Mouse (Mus musculus) midbrain, embryonic 13.5 days (tissue): Measurements from ENCODE around the gene Dhx32. TPM values are rescaled to one million over a fixed set of nuclear protein-coding genes. Genes with fewer than 3 reads are reported as not detected.

Experiments
- ATAC-seq: fragments of 200-750 bp; cut with Nextera tagmentation; 2 replicates; pipeline ENCODE4 v1.8.0; 2017; ENCODE audit warnings: mild to moderate bottlenecking, moderate TSS enrichment, moderate library complexity
- H3K27ac ChIP-seq: fragments of 300-500 bp; sonication (generic); 2 replicates; pipeline ENCODE4 v1.5.1; 2015; ENCODE audit warnings: inconsistent platforms, mild to moderate bottlenecking, moderate library complexity
- H3K27me3 ChIP-seq: fragments of 300-500 bp; sonication (generic); 2 replicates; pipeline ENCODE4 v1.6.1; 2015; ENCODE audit warnings: mild to moderate bottlenecking, inconsistent platforms
- H3K36me3 ChIP-seq: fragments of 300-500 bp; sonication (generic); 2 replicates; pipeline ENCODE4 v1.6.1; 2015; ENCODE audit warnings: mild to moderate bottlenecking, inconsistent platforms
- H3K4me1 ChIP-seq: fragments of 300-500 bp; sonication (generic); replicated peaks from 2 replicates; pipeline ENCODE4 v1.6.1; 2015; ENCODE audit warnings: inconsistent platforms
- H3K4me2 ChIP-seq: fragments of 300-500 bp; sonication (generic); replicated peaks from 2 replicates; pipeline ENCODE4 v1.6.1; 2015; ENCODE audit warnings: moderate library complexity, mild to moderate bottlenecking, inconsistent platforms
- H3K4me3 ChIP-seq: fragments of 300-500 bp; sonication (generic); replicated peaks from 2 replicates; pipeline ENCODE4 v1.5.1; 2015; ENCODE audit warnings: mild to moderate bottlenecking, inconsistent platforms
- H3K9ac ChIP-seq: fragments of 300-500 bp; sonication (generic); replicated peaks from 2 replicates; pipeline ENCODE4 v1.6.1; 2015; ENCODE audit warnings: mild to moderate bottlenecking, inconsistent platforms
- H3K9me3 ChIP-seq: fragments of 300-500 bp; sonication (generic); 2 replicates; pipeline ENCODE4 v1.6.1; 2016; ENCODE audit warnings: mild to moderate bottlenecking, inconsistent platforms
- WGBS: fragments of 180-500 bp; shearing (Covaris S2); methylation state at CpG from one replicate; pipeline ENCODE4 v1.1.7; 2015; 5-methylcytosine and 5-hydroxymethylcytosine counted together
- polyA plus RNA-seq: library from polyadenylated mRNA; unstranded; fragments of >200 nt; fragmentation: Nextera tagmentation; extraction: Ambion mirVana; gene quantifications from 2 replicates; pipeline ENCODE4 v1.2.1, GENCODE M21; 2015

Gene Dhx32
- polyA plus RNA-seq: 45.8 and 46.9 TPM in 2 replicates

GRCm38 (mm10) chr7:133782717-133783435 lies at the start of gene Dhx32:
Gene Dhx32 (minus strand): TSS chr7:133782726.
- no peak within 1 kb of the TSS for H3K4me2 ChIP-seq
- WGBS: 21% methylated on average over 18 of the region's 18 CpGs

GRCm38 (mm10) chr7:133829579-133829978 lies 47.1 kb upstream of the Dhx32 start:
- ATAC-seq: no peak
- 80% methylated on average over 7 of the region's 7 CpGs for WGBS

More at GRCm38 (mm10) chr7:133782717-133783435, at the start of gene Dhx32:
- Histone ChIP-seq H3K27me3 (no peaks in the 10 kb centered on the region), H3K27ac (no peak within 1 kb of the TSS), H3K4me3 (no peak within 1 kb of the TSS), H3K4me1 (0 out of 2 replicates have a peak, but pooled peaks cover 6% of the 10 kb centered on the region), H3K9ac (no peak within 1 kb of the TSS; the same call in 1 of the 2 replicates), H3K36me3 (no peaks in the 10 kb centered on the region), H3K9me3 (no peaks in the 10 kb centered on the region)
- ATAC-seq: peak; percentile 62; the same call in 1 of the 2 replicates

GRCm38 (mm10) chr7:133828514-133828913 lies 46.0 kb upstream of the Dhx32 start:
- no peak overlapping the region for H3K4me3 ChIP-seq
- no peaks in the 10 kb centered on the region for H3K36me3 ChIP-seq
- no peaks in the 10 kb centered on the region for H3K4me1 ChIP-seq
- no peak overlapping the region for H3K9ac ChIP-seq
- H3K9me3 ChIP-seq: 0 out of 2 replicates have a peak, but pooled peaks cover 4% of the 10 kb centered on the region
- H3K4me2 ChIP-seq: no peak overlapping the region
- WGBS: 33% methylated on average over 4 of the region's 4 CpGs
- H3K27ac ChIP-seq: no peak overlapping the region
- no peaks in the 10 kb centered on the region for H3K27me3 ChIP-seq
- ATAC-seq: no peak

More at GRCm38 (mm10) chr7:133829579-133829978, 47.1 kb upstream of the Dhx32 start:
- Histone ChIP-seq H3K4me3 (no peak overlapping the region), H3K9me3 (no peaks in the 10 kb centered on the region), H3K4me2 (no peak overlapping the region), H3K4me1 (no peaks in the 10 kb centered on the region), H3K27me3 (no peaks in the 10 kb centered on the region), H3K27ac (no peak overlapping the region), H3K36me3 (no peaks in the 10 kb centered on the region), H3K9ac (no peak overlapping the region)

- no peak overlapping the region for H3K9ac ChIP-seq
- ATAC-seq: no peak
- no peak overlapping the region for H3K4me2 ChIP-seq
Observed at GRCm38 (mm10) chr7:133824579-133824978, 42.1 kb upstream of the Dhx32 start.

GRCm38 (mm10) chr7:133823751-133824150 lies 41.2 kb upstream of the Dhx32 start:
- H3K27ac ChIP-seq: no peak overlapping the region
- H3K9ac ChIP-seq: no peak overlapping the region
- WGBS: 88% methylated on average over 6 of the region's 6 CpGs
- H3K4me2 ChIP-seq: no peak overlapping the region
- no peaks in the 10 kb centered on the region for H3K4me1 ChIP-seq
- no peak overlapping the region for H3K4me3 ChIP-seq
- H3K27me3 ChIP-seq: no peaks in the 10 kb centered on the region
- H3K36me3 ChIP-seq: no peaks in the 10 kb centered on the region
- no peak for ATAC-seq
- H3K9me3 ChIP-seq: 0 out of 2 replicates have a peak, but pooled peaks cover 4% of the 10 kb centered on the region

More at GRCm38 (mm10) chr7:133824579-133824978, 42.1 kb upstream of the Dhx32 start:
- Histone ChIP-seq H3K27ac (no peak overlapping the region), H3K27me3 (no peaks in the 10 kb centered on the region), H3K4me3 (no peak overlapping the region), H3K36me3 (no peaks in the 10 kb centered on the region), H3K4me1 (no peaks in the 10 kb centered on the region), H3K9me3 (0 out of 2 replicates have a peak, but pooled peaks cover 4% of the 10 kb centered on the region)
- WGBS: 96% methylated on average over 2 of the region's 2 CpGs

GRCm38 (mm10) chr7:133813331-133813730 lies 30.8 kb upstream of the Dhx32 start:
- 75% methylated on average over 4 of the region's 4 CpGs for WGBS
- no peak overlapping the region for H3K9ac ChIP-seq
- H3K27ac ChIP-seq: no peak overlapping the region
- no peak overlapping the region for H3K4me3 ChIP-seq
- no peak for ATAC-seq
- no peaks in the 10 kb centered on the region for H3K9me3 ChIP-seq
- no peak overlapping the region for H3K4me2 ChIP-seq
- no peaks in the 10 kb centered on the region for H3K4me1 ChIP-seq
- no peaks in the 10 kb centered on the region for H3K36me3 ChIP-seq
- H3K27me3 ChIP-seq: no peaks in the 10 kb centered on the region

- H3K27ac ChIP-seq: no peak overlapping the region
- H3K9ac ChIP-seq: no peak overlapping the region
- H3K36me3 ChIP-seq: no peaks in the 10 kb centered on the region
- no peaks in the 10 kb centered on the region for H3K4me1 ChIP-seq
- H3K4me3 ChIP-seq: no peak overlapping the region
- WGBS: 74% methylated on average over 7 of the region's 7 CpGs
- H3K27me3 ChIP-seq: no peaks in the 10 kb centered on the region
- no peaks in the 10 kb centered on the region for H3K9me3 ChIP-seq
- no peak for ATAC-seq
- no peak overlapping the region for H3K4me2 ChIP-seq
Observed at GRCm38 (mm10) chr7:133812927-133813326, 30.4 kb upstream of the Dhx32 start.

GRCm38 (mm10) chr7:133805614-133806175 lies 23.2 kb upstream of the Dhx32 start:
- no peak overlapping the region for H3K4me3 ChIP-seq
- no peak overlapping the region for H3K4me2 ChIP-seq
- no peak overlapping the region for H3K27ac ChIP-seq
- 0 out of 2 replicates have a peak, but pooled peaks cover 3% of the 10 kb centered on the region for H3K4me1 ChIP-seq
- 58% methylated on average over 7 of the region's 7 CpGs for WGBS
- peak; percentile 68; the same call in 1 of the 2 replicates for ATAC-seq
- no peaks in the 10 kb centered on the region for H3K36me3 ChIP-seq
- H3K9ac ChIP-seq: no peak overlapping the region
- no peaks in the 10 kb centered on the region for H3K9me3 ChIP-seq
- no peaks in the 10 kb centered on the region for H3K27me3 ChIP-seq

- 64% methylated on average over 6 of the region's 6 CpGs for WGBS
- no peak overlapping the region for H3K27ac ChIP-seq
- H3K4me1 ChIP-seq: 0 out of 2 replicates have a peak, but pooled peaks cover 3% of the 10 kb centered on the region
- H3K9me3 ChIP-seq: no peaks in the 10 kb centered on the region
- no peak overlapping the region for H3K4me2 ChIP-seq
- H3K4me3 ChIP-seq: no peak overlapping the region
- H3K9ac ChIP-seq: no peak overlapping the region
- ATAC-seq: no peak
- H3K36me3 ChIP-seq: no peaks in the 10 kb centered on the region
- H3K27me3 ChIP-seq: no peaks in the 10 kb centered on the region
Observed at GRCm38 (mm10) chr7:133801823-133802222, 19.3 kb upstream of the Dhx32 start.

- Histone ChIP-seq H3K27ac (no peak overlapping the region), H3K4me3 (no peak overlapping the region), H3K9ac (no peak overlapping the region), H3K9me3 (no peaks in the 10 kb centered on the region), H3K4me2 (no peak overlapping the region), H3K36me3 (no peaks in the 10 kb centered on the region), H3K4me1 (0 out of 2 replicates have a peak, but pooled peaks cover 3% of the 10 kb centered on the region), H3K27me3 (no peaks in the 10 kb centered on the region)
- 85% methylated on average over 5 of the region's 5 CpGs for WGBS
- no peak for ATAC-seq
Observed at GRCm38 (mm10) chr7:133799928-133800327, 17.4 kb upstream of the Dhx32 start.

- H3K36me3 ChIP-seq: no peaks in the 10 kb centered on the region
- no peak overlapping the region for H3K9ac ChIP-seq
- no peak overlapping the region for H3K4me3 ChIP-seq
- H3K4me2 ChIP-seq: no peak overlapping the region
- WGBS: 89% methylated on average over 2 of the region's 2 CpGs
- ATAC-seq: no peak
- no peak overlapping the region for H3K27ac ChIP-seq
- no peaks in the 10 kb centered on the region for H3K27me3 ChIP-seq
- H3K4me1 ChIP-seq: no peaks in the 10 kb centered on the region
- no peaks in the 10 kb centered on the region for H3K9me3 ChIP-seq
Observed at GRCm38 (mm10) chr7:133794720-133795119, 12.2 kb upstream of the Dhx32 start.
